Mouse (Mus musculus) midbrain, embryonic 11.5 days (tissue): Measurements from ENCODE around the gene Chst15. TPM values are rescaled to one million over a fixed set of nuclear protein-coding genes. Genes with fewer than 3 reads are reported as not detected.

Source experiments
- ATAC-seq: fragments of 200-750 bp; cut with Nextera tagmentation; 2 replicates; pipeline ENCODE4 v1.8.0; 2017; ENCODE audit warnings: moderate TSS enrichment, moderate library complexity; ENCODE audit not compliant: low FRiP score
- DNase-seq: peaks from one replicate; pipeline ENCODE4 v3.0.0; 2015; ENCODE audit warnings: low spot score; ENCODE audit errors: missing footprints
- H3K27ac ChIP-seq: fragments of 300-500 bp; sonication (generic); 2 replicates; pipeline ENCODE4 v1.5.1; 2014; ENCODE audit warnings: low read depth, low read length
- H3K27me3 ChIP-seq: fragments of 300-500 bp; sonication (generic); 2 replicates; pipeline ENCODE4 v1.6.1; 2014; ENCODE audit warnings: mild to moderate bottlenecking, low read length, moderate library complexity, mixed read lengths; ENCODE audit not compliant: control insufficient read depth, insufficient read depth
- H3K36me3 ChIP-seq: fragments of 300-500 bp; sonication (generic); 2 replicates; pipeline ENCODE4 v1.6.1; 2014; ENCODE audit warnings: mild to moderate bottlenecking, low read length, moderate library complexity, mixed read lengths; ENCODE audit not compliant: control insufficient read depth, insufficient read depth
- H3K4me1 ChIP-seq: fragments of 300-500 bp; sonication (generic); 2 replicates; pipeline ENCODE4 v1.6.1; 2014; ENCODE audit warnings: low read length; ENCODE audit not compliant: control insufficient read depth, insufficient read depth
- H3K4me2 ChIP-seq: fragments of 300-500 bp; sonication (generic); 2 replicates; pipeline ENCODE4 v1.6.1; 2014; ENCODE audit warnings: mild to moderate bottlenecking, moderate library complexity
- H3K4me3 ChIP-seq: fragments of 300-500 bp; sonication (generic); 2 replicates; pipeline ENCODE4 v1.5.1; 2014; ENCODE audit warnings: low read depth, low read length
- H3K9ac ChIP-seq: fragments of 300-500 bp; sonication (generic); 2 replicates; pipeline ENCODE4 v1.6.1; 2014; ENCODE audit warnings: low read length
- H3K9me3 ChIP-seq: fragments of 300-500 bp; sonication (generic); 2 replicates; pipeline ENCODE4 v1.6.1; 2016; ENCODE audit warnings: low read length; ENCODE audit not compliant: control insufficient read depth
- WGBS: fragments of 180-500 bp; shearing (Covaris S2); extraction: QIAGEN DNeasy Blood & Tissue Kit; methylation state at CpG from one replicate; pipeline ENCODE4 v1.1.7; 2014; 5-methylcytosine and 5-hydroxymethylcytosine counted together
- polyA plus RNA-seq: library from polyadenylated mRNA; unstranded; fragments of >200 nt; fragmentation: Nextera tagmentation; extraction: Ambion mirVana; gene quantifications from 2 replicates; pipeline ENCODE4 v1.2.1, GENCODE M21; 2014

The Chst15 gene
- polyA plus RNA-seq, 1 experiment from 2014 or later, result 18.0 TPM

DNA sequence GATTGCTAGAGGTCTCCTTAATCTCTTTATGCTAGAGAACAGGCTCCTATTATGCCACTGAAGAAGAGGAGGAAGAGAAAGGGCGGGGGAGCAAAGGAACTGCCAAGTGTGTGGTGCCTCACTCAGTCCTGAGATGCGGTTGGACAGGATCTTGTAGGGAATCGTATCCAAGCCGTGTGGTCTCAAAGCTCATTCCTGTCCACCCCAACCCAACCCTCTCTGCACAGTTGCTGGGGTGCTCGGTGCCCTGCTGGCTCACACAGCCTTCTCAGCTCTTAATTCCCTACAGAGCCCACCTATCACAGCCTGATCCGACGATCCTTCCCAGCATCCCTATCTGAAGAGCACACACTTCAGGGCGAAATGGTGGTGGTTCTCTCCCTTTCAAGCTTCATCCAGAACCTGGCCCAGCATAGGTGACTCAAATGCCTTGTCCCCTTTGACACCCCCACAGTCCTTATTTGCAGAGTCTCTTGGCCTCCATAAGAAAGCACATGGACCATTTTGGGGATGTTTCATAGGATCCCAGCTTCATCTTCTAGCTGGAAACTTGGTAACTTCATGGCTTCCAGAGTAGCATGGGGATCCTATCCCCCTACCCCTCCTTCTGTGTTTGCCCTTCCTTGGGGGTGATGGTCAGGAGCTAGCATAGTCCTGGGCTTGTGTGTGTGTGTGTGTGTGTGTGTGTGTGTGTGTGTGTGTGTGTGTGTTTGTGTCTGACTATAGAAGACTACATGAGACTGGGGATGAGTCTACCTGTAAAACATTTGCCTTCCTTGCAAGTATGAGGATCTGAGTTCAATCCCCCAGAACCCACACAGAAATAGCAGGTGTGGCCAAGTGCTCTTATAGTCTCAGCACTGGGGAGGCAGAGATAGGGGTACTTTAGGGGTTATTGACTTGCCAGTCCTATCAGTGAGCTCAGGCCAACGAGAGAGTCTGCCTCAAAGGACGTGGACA is 40.1 kb upstream of the Chst15 start:
- H3K27ac ChIP-seq, result no peak overlapping the region
- no peaks in the 10 kb centered on the region; the same call in 1 of the 2 replicates for H3K4me1 ChIP-seq
- peak; percentile 84 for DNase-seq
- no peak overlapping the region for H3K4me3 ChIP-seq
- no peaks in the 10 kb centered on the region for H3K27me3 ChIP-seq
- no peaks in the 10 kb centered on the region for H3K9me3 ChIP-seq
- no peak overlapping the region for H3K4me2 ChIP-seq
- no peak for ATAC-seq
- 27% methylated on average over 10 of the region's 10 CpGs for WGBS
- H3K36me3 ChIP-seq, result no peaks in the 10 kb centered on the region
- no peak overlapping the region for H3K9ac ChIP-seq

DNA sequence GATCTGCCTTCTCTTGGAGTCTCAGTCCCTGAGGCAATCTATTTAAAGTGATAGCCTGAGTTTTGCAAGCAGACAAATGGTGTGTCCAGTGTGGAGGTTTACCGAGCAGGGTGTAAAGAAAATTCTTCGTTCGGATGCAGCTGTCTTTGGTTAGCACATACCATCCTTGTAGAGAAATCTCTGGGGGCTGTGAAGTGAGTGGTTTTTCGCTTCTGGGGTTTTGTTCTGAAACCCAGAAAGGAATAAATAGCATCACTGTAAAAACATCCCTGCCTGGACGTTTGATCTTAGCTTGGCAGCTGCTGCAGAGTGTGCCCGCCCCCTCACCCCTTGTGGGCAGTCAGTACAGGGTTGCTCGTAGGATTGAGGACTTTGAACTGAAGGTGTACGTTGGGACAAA is 39.2 kb upstream of the Chst15 start:
- Histone ChIP-seq H3K9ac (no peak overlapping the region), H3K27ac (no peak overlapping the region), H3K4me2 (no peak overlapping the region), H3K36me3 (no peaks in the 10 kb centered on the region), H3K27me3 (no peaks in the 10 kb centered on the region), H3K4me1 (no peaks in the 10 kb centered on the region; the same call in 1 of the 2 replicates), H3K4me3 (no peak overlapping the region), H3K9me3 (no peaks in the 10 kb centered on the region)
- 14% methylated on average over 8 of the region's 8 CpGs for WGBS
- DNase-seq (no peak), ATAC-seq (no peak)

GRCm38 (mm10) chr7:132355767-132356166 is 38.7 kb upstream of the Chst15 start:
- WGBS, result 75% methylated on average over 6 of the region's 6 CpGs
- no peak overlapping the region for H3K9ac ChIP-seq
- no peak overlapping the region for H3K4me3 ChIP-seq
- H3K36me3 ChIP-seq, result no peaks in the 10 kb centered on the region
- no peak overlapping the region for H3K4me2 ChIP-seq
- no peaks in the 10 kb centered on the region for H3K27me3 ChIP-seq
- no peak overlapping the region for H3K27ac ChIP-seq
- H3K9me3 ChIP-seq, result no peaks in the 10 kb centered on the region
- H3K4me1 ChIP-seq, result no peaks in the 10 kb centered on the region; the same call in 1 of the 2 replicates
- ATAC-seq, result no peak
- DNase-seq, result no peak

DNA sequence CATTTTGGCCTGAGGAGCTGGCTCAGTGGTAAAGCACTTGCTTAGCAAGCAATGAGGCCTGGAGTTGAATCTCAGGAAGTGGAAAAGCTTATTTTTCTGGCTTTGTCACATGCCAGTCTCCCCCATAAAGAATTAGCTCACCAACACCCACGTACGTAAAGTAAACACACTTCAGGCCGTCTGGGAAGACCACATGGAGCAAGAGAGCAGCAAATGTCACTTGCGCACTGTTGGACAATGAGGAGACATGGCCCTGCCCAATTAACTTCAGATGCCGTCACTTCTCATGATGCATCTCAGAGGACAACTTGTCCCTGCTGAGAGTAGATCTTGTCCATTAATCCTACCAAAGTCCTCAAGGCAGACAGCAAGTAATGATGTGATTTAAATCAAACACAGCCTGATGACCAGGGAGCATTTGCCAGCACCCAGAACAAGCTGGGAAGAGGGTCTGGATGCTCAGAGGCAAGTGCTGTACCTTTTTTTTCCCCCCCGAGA is 32.1 kb upstream of the Chst15 start:
- ATAC-seq (no peak), DNase-seq (no peak)
- H3K4me1 ChIP-seq, result no peaks in the 10 kb centered on the region
- 74% methylated on average over 6 of the region's 6 CpGs for WGBS
- no peak overlapping the region for H3K9ac ChIP-seq
- no peak overlapping the region for H3K4me3 ChIP-seq
- H3K27ac ChIP-seq, result no peak overlapping the region
- no peaks in the 10 kb centered on the region for H3K36me3 ChIP-seq
- no peak overlapping the region for H3K4me2 ChIP-seq
- H3K27me3 ChIP-seq, result no peaks in the 10 kb centered on the region
- no peaks in the 10 kb centered on the region for H3K9me3 ChIP-seq

GRCm38 (mm10) chr7:132347273-132348045 is 30.4 kb upstream of the Chst15 start:
- Histone ChIP-seq H3K4me1 (no peaks in the 10 kb centered on the region), H3K27ac (no peak overlapping the region), H3K36me3 (no peaks in the 10 kb centered on the region), H3K4me3 (no peak overlapping the region), H3K9ac (no peak overlapping the region), H3K27me3 (no peaks in the 10 kb centered on the region), H3K4me2 (no peak overlapping the region), H3K9me3 (no peaks in the 10 kb centered on the region)
- WGBS, result 81% methylated on average over 9 of the region's 9 CpGs
- DNase-seq (no peak), ATAC-seq (no peak)

- ATAC-seq, result no peak
- H3K9ac ChIP-seq, result no peak overlapping the region
- H3K4me2 ChIP-seq, result no peak overlapping the region
- H3K9me3 ChIP-seq, result no peaks in the 10 kb centered on the region
- WGBS, result 78% methylated on average over 5 of the region's 5 CpGs
- DNase-seq, result no peak
- no peak overlapping the region for H3K27ac ChIP-seq
- H3K4me3 ChIP-seq, result no peak overlapping the region
- H3K27me3 ChIP-seq, result no peaks in the 10 kb centered on the region
- H3K36me3 ChIP-seq, result no peaks in the 10 kb centered on the region
- H3K4me1 ChIP-seq, result no peaks in the 10 kb centered on the region
These were observed 28.6 kb upstream of the Chst15 start for GRCm38 (mm10) chr7:132345526-132346070.

GRCm38 (mm10) chr7:132344606-132345005 is 27.6 kb upstream of the Chst15 start:
- Histone ChIP-seq H3K27ac (no peak overlapping the region), H3K4me2 (no peak overlapping the region), H3K27me3 (no peaks in the 10 kb centered on the region), H3K4me3 (no peak overlapping the region), H3K9ac (no peak overlapping the region), H3K4me1 (no peaks in the 10 kb centered on the region), H3K9me3 (no peaks in the 10 kb centered on the region), H3K36me3 (no peaks in the 10 kb centered on the region)
- DNase-seq, result no peak
- no peak for ATAC-seq
- 75% methylated on average over 4 of the region's 4 CpGs for WGBS

GRCm38 (mm10) chr7:132343900-132344299 is 26.9 kb upstream of the Chst15 start:
- DNase-seq (no peak), ATAC-seq (no peak)
- H3K36me3 ChIP-seq, result no peaks in the 10 kb centered on the region
- no peak overlapping the region for H3K4me3 ChIP-seq
- WGBS, result 92% methylated on average over 2 of the region's 2 CpGs
- H3K4me1 ChIP-seq, result no peaks in the 10 kb centered on the region
- no peaks in the 10 kb centered on the region for H3K27me3 ChIP-seq
- H3K9me3 ChIP-seq, result no peaks in the 10 kb centered on the region
- H3K27ac ChIP-seq, result no peak overlapping the region
- H3K9ac ChIP-seq, result no peak overlapping the region
- H3K4me2 ChIP-seq, result no peak overlapping the region
